ENCODE assay signal across 21 mouse cellular contexts in genomic region chr2:107327276-107327675, GRCm38 (mm10). TPM values are rescaled to one million over a fixed set of nuclear protein-coding genes. Genes with fewer than 3 reads are reported as not detected.
"Had no signal": no experiment of that assay in that cellular context is flagged by ENCODE, and none has a peak within 500 bp of the region (broad histone marks: within the 10 kb centered on the region; RNA-seq: fewer than 3 reads in every experiment).

No protein-coding gene starts in this region.

- H3K27ac ChIP-seq: neural tube, embryonic 13.5 days; neural tube, embryonic 15.5 days; stomach, embryonic 15.5 days; stomach, postnatal 0 days had no signal

- H3K36me3 ChIP-seq: neural tube, embryonic 13.5 days; neural tube, embryonic 15.5 days; stomach, embryonic 15.5 days had no signal

- H3K4me3 ChIP-seq: neural tube, embryonic 13.5 days; neural tube, embryonic 15.5 days; stomach, embryonic 15.5 days had no signal

- H3K4me2 ChIP-seq: neural tube, embryonic 13.5 days; neural tube, embryonic 15.5 days; stomach, embryonic 15.5 days had no signal

- H3K27me3 ChIP-seq: neural tube, embryonic 13.5 days; neural tube, embryonic 15.5 days; stomach, embryonic 15.5 days had no signal

- H3K9ac ChIP-seq: neural tube, embryonic 13.5 days; neural tube, embryonic 15.5 days; stomach, embryonic 15.5 days had no signal

- H3K4me1 ChIP-seq: neural tube, embryonic 13.5 days; neural tube, embryonic 15.5 days; stomach, embryonic 15.5 days had no signal

- H3K9me3 ChIP-seq: neural tube, embryonic 13.5 days; neural tube, embryonic 15.5 days; stomach, embryonic 15.5 days had no signal

- DNase-seq: retina, postnatal 1 day; right cerebral cortex, adult 18-20 months; right cerebral cortex, postnatal 14 days; right cerebral cortex, postnatal 25 days; right cerebral cortex, postnatal 4 days; spleen, adult 18-20 months; thymus, adult 18-20 months; thymus, adult 2 months; thymus, postnatal 14 days; thymus, postnatal 25 days; thymus, postnatal 36 days; thymus, postnatal 4 days had no signal

RNA-seq across cellular contexts. Expression of gene Kcna4, which starts 36.8 kb away (rescaled TPM):
- total RNA-seq: neutrophil, adult 5-6 weeks had no signal
- polyA plus RNA-seq: small intestine, adult 2 months; spleen, adult 2 months; thymus, postnatal 0 days; urinary bladder, adult 2 months had no signal
